Mouse (Mus musculus): Measurements from ENCODE around the gene Cyp2c69.
"Not testable (repeated sequence)": the region's sequence is repeated elsewhere in the genome, so short reads cannot be mapped to it uniquely, and the experiment has no call there.

Cyp2c69 gene

DNA sequence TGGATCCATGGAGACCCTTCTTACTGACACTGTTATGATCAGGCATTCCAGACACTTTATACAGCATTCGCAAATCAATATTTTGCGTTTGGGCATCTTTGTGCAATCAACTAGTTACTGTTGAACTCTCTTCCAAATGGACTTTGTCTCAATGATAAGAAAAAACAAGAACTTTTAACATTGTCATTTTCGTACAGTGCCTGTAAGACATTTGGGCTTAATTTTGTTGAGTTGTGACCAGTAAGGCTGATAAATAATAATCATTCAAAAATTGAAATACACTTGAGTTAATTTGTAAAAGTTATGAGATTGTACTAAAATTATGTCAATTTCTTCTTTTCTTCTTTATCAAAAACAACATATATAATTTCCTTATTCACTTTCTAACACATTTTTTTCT, at the start of gene Cyp2c69:
Gene Cyp2c69 (minus strand): TSS at position 101 of the 400 bp plus-strand sequence.
- DNase-seq (ENCODE audit: low spot score): not testable (repeated sequence)

DNA sequence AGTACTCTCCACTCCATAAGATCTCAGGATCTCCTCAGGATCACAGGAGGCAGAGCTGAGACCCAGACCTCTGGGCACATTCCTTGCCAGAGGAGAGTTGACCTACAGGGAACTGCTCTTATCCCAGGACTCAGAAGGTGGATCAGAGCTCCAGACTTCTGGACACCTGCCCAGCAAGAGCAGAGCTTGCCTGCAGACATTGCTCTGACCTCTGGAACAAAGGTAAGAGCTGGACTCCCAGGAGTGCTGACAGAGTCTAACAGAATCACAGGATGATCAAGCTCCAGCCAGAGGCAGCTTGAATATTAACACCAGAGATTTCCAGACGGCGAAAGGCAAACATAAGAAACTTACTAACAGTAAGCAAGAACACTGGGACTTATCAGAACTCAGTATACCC, 48.8 kb upstream of the Cyp2c69 start:
- DNase-seq (ENCODE audit: low spot score): no peak

GRCm38 (mm10) chr19:39930032-39930431, 43.4 kb upstream of the Cyp2c69 start:
- no peak for DNase-seq (ENCODE audit: low spot score)

DNA sequence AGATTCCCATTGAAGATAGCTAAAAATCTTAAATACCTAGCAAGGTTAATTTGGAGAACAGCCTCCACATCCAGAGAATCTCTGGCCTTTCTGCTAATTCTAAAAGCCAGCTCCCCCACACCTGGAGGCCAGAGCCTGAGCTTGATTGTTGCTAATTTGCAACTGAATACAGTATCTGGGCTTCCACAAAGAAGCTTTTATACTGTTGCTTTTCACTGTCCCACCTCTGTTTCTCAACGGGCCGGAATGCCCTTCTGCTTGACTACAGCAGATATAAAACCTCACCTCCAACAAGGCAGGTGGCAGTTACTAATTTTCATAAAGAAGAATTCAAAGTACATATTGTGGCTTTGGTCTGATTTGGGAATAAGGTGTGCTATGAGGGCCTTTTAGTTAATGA, 15.1 kb upstream of the Cyp2c69 start:
- DNase-seq (ENCODE audit: low spot score): no peak

DNA sequence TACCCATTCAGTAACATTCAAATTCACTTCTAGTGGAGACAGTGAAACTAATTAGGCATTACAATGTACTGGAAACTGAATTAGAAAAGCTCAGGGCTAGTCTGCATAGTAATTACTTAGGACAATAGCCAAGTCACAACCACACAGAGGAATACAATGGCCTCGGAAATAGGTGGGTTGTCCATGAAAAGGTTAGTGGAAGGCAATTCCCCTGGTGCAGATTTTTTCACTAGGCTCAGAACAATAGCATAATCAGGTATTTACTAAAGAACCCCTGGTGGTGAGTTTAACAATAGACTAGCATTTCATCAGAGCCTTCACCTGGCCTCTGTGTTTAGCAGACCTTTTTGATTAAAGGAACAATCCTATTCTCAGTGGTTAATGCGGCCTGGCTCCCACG, 3.5 kb upstream of the Cyp2c69 start:
- not testable (repeated sequence) for DNase-seq (ENCODE audit: low spot score)

DNA sequence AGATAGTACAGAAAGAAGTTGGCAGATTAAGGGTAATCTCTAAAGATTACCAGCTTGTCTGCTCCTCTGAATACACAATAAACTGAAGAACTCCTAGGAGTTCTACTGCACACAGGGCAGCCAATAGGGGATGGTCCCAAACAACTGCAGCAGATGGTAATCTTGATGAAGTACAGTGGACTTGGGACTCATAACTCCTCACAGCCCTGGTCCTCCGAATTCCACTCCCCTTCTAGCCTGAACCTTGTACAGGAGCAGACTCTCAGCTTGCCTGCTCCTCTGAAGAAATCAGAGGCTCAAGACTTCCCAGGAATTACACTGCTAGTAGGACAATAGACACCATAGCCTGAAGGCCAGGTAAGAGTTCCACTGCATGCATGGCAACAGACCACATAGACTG, 20.5 kb downstream of the Cyp2c69 start:
- no peak for DNase-seq (ENCODE audit: low spot score)

- DNase-seq (ENCODE audit: low spot score): not testable (repeated sequence)
These were observed 65.7 kb downstream of the Cyp2c69 start for GRCm38 (mm10) chr19:39820931-39821330.

DNA sequence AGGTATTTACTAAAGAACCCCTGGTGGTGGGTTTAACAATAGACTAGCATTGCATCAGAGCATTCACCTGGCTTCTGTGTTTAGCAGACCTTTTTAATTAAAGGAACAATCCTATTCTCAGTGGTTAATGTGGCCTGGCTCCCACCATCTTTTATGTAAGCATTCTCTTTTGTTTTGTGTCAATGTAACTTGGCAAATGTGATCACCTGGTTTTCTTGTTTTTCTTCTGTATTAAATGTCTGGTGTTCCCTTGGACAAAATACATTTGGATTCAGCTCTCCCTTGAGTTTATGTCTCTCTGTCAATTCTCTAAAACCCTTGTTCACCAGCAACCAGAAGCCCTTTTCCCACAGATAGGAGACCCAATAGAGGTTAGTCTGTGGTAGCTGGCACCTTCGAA, 70.2 kb downstream of the Cyp2c69 start:
- DNase-seq (ENCODE audit: low spot score): not testable (repeated sequence)

GRCm38 (mm10) chr19:39815991-39816390, 70.6 kb downstream of the Cyp2c69 start:
- DNase-seq (ENCODE audit: low spot score): not testable (repeated sequence)

DNA sequence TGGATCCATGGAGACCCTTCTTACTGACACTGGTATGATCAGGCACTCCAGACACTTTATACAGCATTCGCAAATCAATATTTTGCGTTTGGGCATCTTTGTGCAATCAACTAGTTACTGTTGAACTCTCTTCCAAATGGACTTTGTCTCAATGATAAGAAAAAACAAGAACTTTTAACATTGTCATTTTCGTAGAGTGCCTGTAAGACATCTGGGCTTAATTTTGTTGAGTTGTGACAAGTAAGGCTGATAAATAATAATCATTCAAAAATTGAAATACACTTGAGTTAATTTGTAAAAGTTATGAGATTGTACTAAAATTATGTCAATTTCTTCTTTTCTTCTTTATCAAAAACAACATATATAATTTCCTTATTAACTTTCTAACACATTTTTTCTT, 73.9 kb downstream of the Cyp2c69 start, which contains the start of gene Cyp2c40:
Gene Cyp2c40 (minus strand): TSS at position 101 of the 400 bp plus-strand sequence.
- not testable (repeated sequence) for DNase-seq (ENCODE audit: low spot score)
